Mouse (Mus musculus) forebrain, embryonic 12.5 days (tissue): ENCODE measurements around the gene C2cd6. TPM values are rescaled to one million over a fixed set of nuclear protein-coding genes. Genes with fewer than 3 reads are reported as not detected.

Source experiments
- ATAC-seq: fragments of 200-750 bp; cut with Nextera tagmentation; 2 replicates; pipeline ENCODE4 v1.8.0; 2017; ENCODE audit warnings: moderate TSS enrichment; ENCODE audit not compliant: low FRiP score
- H3K27ac ChIP-seq: fragments of 300-500 bp; sonication (generic); 2 replicates; pipeline ENCODE4 v1.5.1; 2016; ENCODE audit warnings: mild to moderate bottlenecking
- H3K27me3 ChIP-seq: fragments of 300-500 bp; sonication (generic); 2 replicates; pipeline ENCODE4 v1.6.1; 2016; ENCODE audit warnings: mild to moderate bottlenecking
- H3K36me3 ChIP-seq: fragments of 300-500 bp; sonication (generic); replicated peaks from 2 replicates; pipeline ENCODE4 v1.6.1; 2016; ENCODE audit warnings: mild to moderate bottlenecking
- H3K4me1 ChIP-seq: fragments of 300-500 bp; sonication (generic); 2 replicates; pipeline ENCODE4 v1.6.1; 2016
- H3K4me2 ChIP-seq: fragments of 300-500 bp; sonication (generic); 2 replicates; pipeline ENCODE4 v1.6.1; 2016; ENCODE audit warnings: mild to moderate bottlenecking, moderate library complexity
- H3K4me3 ChIP-seq: fragments of 300-500 bp; sonication (generic); replicated peaks from 2 replicates; pipeline ENCODE4 v1.5.1; 2016; ENCODE audit warnings: mild to moderate bottlenecking
- H3K9ac ChIP-seq: fragments of 300-500 bp; sonication (generic); 2 replicates; pipeline ENCODE4 v1.6.1; 2016; ENCODE audit warnings: mild to moderate bottlenecking
- H3K9me3 ChIP-seq: fragments of 300-500 bp; sonication (generic); 2 replicates; pipeline ENCODE4 v1.6.1; 2016
- WGBS: fragments of 180-500 bp; shearing (Covaris S2); methylation state at CpG from one replicate; pipeline ENCODE4 v1.1.7; 2016; 5-methylcytosine and 5-hydroxymethylcytosine counted together
- polyA plus RNA-seq: library from polyadenylated mRNA; unstranded; fragments of >200 nt; fragmentation: Nextera tagmentation; extraction: Ambion mirVana; gene quantifications from 2 replicates; pipeline ENCODE4 v1.2.1, GENCODE M21; 2016

The C2cd6 gene
- polyA plus RNA-seq = 0.11 TPM in 1 of 2 replicates, not detected in the other

DNA sequence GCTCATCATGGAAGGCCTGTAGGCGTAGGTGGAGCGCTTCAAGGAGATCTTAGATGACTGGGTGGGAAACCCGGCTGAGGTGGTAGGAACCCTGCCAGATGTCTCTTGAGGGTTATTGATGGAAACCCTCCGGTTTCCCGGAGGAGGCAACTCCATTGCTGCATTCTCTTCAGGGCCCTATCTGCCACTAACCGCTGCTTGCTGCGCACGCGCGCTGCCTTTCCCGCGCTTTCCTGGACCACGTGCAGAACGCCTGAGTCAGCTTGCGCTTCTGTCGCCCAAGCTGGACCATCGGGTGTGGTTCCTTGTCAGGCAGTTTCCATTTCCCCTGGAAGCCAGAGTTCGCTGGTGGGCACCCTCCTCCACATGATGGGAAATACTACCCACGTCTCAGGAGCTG is at the start of gene C2cd6:
TSS of gene C2cd6 (minus strand) at position 196 of the 400 bp plus-strand sequence.
- H3K4me1 ChIP-seq = no peaks in the 10 kb centered on the region
- H3K4me3 ChIP-seq = no peak within 1 kb of the TSS
- H3K27me3 ChIP-seq = no peaks in the 10 kb centered on the region
- no peak within 1 kb of the TSS for H3K27ac ChIP-seq
- H3K36me3 ChIP-seq = peaks cover 5% of the 10 kb centered on the region
- H3K9me3 ChIP-seq = no peaks in the 10 kb centered on the region
- WGBS = 98% methylated on average over 19 of the region's 19 CpGs
- no peak for ATAC-seq
- no peak within 1 kb of the TSS for H3K4me2 ChIP-seq
- no peak within 1 kb of the TSS for H3K9ac ChIP-seq

GRCm38 (mm10) chr1:59142809-59143208 is 48.1 kb upstream of the C2cd6 start:
- Histone ChIP-seq H3K4me3 (no peak overlapping the region), H3K4me2 (no peak overlapping the region), H3K9me3 (no peaks in the 10 kb centered on the region), H3K4me1 (no peaks in the 10 kb centered on the region), H3K27ac (no peak overlapping the region), H3K27me3 (no peaks in the 10 kb centered on the region), H3K9ac (no peak overlapping the region), H3K36me3 (no peaks in the 10 kb centered on the region)
- no peak for ATAC-seq

GRCm38 (mm10) chr1:59134419-59134818 is 39.7 kb upstream of the C2cd6 start:
- Histone ChIP-seq H3K36me3 (no peaks in the 10 kb centered on the region), H3K27me3 (no peaks in the 10 kb centered on the region), H3K4me2 (no peak overlapping the region), H3K27ac (no peak overlapping the region), H3K9ac (no peak overlapping the region), H3K9me3 (no peaks in the 10 kb centered on the region), H3K4me1 (no peaks in the 10 kb centered on the region), H3K4me3 (no peak overlapping the region)
- WGBS = 80% methylated on average over 5 of the region's 5 CpGs
- no peak for ATAC-seq

GRCm38 (mm10) chr1:59128879-59129278 is 34.2 kb upstream of the C2cd6 start:
- WGBS = 84% methylated on average over 7 of the region's 7 CpGs
- no peaks in the 10 kb centered on the region for H3K36me3 ChIP-seq
- no peak overlapping the region for H3K4me2 ChIP-seq
- H3K4me1 ChIP-seq = no peaks in the 10 kb centered on the region
- no peak for ATAC-seq
- no peak overlapping the region for H3K9ac ChIP-seq
- no peaks in the 10 kb centered on the region for H3K9me3 ChIP-seq
- H3K4me3 ChIP-seq = no peak overlapping the region
- H3K27me3 ChIP-seq = no peaks in the 10 kb centered on the region
- H3K27ac ChIP-seq = no peak overlapping the region

DNA sequence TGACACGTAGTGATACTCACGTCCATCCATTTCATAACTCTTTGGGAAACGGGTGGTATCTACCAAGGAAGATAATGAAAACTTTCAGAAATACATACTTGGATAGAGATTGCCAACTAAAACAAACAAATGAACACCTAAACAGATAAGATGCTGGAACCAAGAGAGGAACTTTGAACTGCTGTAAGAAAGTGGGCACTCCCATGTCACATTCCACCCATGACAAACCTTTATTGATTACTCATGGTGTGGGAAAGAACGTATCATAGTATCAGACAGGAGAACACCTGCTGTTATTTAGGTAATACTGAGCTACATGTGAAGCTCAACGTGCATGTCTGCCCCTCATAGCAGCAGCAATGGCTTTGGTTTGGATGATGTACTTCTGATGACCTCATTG is 30.9 kb upstream of the C2cd6 start:
- 79% methylated on average over 5 of the region's 5 CpGs for WGBS
- Histone ChIP-seq H3K9ac (no peak overlapping the region), H3K27ac (no peak overlapping the region), H3K36me3 (no peaks in the 10 kb centered on the region), H3K4me1 (0 out of 2 replicates have a peak, but pooled peaks cover under 1% of the 10 kb centered on the region), H3K4me2 (no peak overlapping the region), H3K9me3 (no peaks in the 10 kb centered on the region), H3K4me3 (no peak overlapping the region), H3K27me3 (no peaks in the 10 kb centered on the region)
- no peak for ATAC-seq

GRCm38 (mm10) chr1:59119720-59120457 is 25.2 kb upstream of the C2cd6 start, which contains the start of gene Tmem237:
TSS of gene Tmem237 (minus strand) at chr1:59120408.
- no peaks in the 10 kb centered on the region for H3K9me3 ChIP-seq
- ATAC-seq = peak; percentile 98
- peaks cover 10% of the 10 kb centered on the region; the same call in 1 of the 2 replicates for H3K4me1 ChIP-seq
- peak within 1 kb of the TSS; percentile 93 for H3K27ac ChIP-seq
- under 1% methylated on average over 74 of the region's 74 CpGs for WGBS
- peak within 1 kb of the TSS; percentile 80 for H3K9ac ChIP-seq
- H3K4me3 ChIP-seq = peak within 1 kb of the TSS; percentile 72
- H3K27me3 ChIP-seq = no peaks in the 10 kb centered on the region
- H3K36me3 ChIP-seq = peaks cover 8% of the 10 kb centered on the region; the same call in 1 of the 2 replicates
- H3K4me2 ChIP-seq = peak within 1 kb of the TSS; percentile 62

- ATAC-seq = no peak
- Histone ChIP-seq H3K9me3 (no peaks in the 10 kb centered on the region), H3K36me3 (peaks cover 62% of the 10 kb centered on the region), H3K27ac (no peak overlapping the region), H3K4me3 (no peak overlapping the region), H3K4me2 (no peak overlapping the region), H3K9ac (no peak overlapping the region), H3K27me3 (no peaks in the 10 kb centered on the region), H3K4me1 (no peaks in the 10 kb centered on the region)
- WGBS = 93% methylated on average over 8 of the region's 8 CpGs
Observed at GRCm38 (mm10) chr1:59110524-59110923, 15.8 kb upstream of the C2cd6 start.

- ATAC-seq = no peak
- Histone ChIP-seq H3K9me3 (no peaks in the 10 kb centered on the region), H3K4me3 (no peak overlapping the region), H3K27me3 (no peaks in the 10 kb centered on the region), H3K36me3 (peaks cover 40% of the 10 kb centered on the region), H3K9ac (no peak overlapping the region), H3K27ac (no peak overlapping the region), H3K4me1 (no peaks in the 10 kb centered on the region), H3K4me2 (no peak overlapping the region)
- 90% methylated on average over 6 of the region's 6 CpGs for WGBS
Observed at GRCm38 (mm10) chr1:59102071-59102470, 7.4 kb upstream of the C2cd6 start.

DNA sequence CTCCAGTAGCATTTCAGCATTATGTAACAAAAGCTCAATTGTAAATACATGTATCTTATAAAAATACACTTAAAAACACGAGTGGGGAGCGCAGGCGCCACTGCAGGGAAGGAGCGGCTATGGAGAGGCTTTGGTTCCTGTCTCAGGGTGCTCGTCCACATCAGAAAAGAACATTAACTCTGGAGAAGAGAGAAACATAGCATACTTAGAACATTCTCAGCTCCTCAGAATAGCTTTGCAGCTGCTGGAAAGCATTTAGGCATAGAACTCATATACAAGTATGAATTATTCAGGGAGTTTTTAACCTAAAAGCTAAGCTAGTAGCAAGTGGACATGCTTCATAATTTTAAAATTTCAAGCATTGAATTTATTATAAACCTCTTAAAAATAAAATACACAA is 6.3 kb upstream of the C2cd6 start:
- ATAC-seq = no peak
- no peak overlapping the region for H3K4me3 ChIP-seq
- H3K4me2 ChIP-seq = no peak overlapping the region
- H3K36me3 ChIP-seq = peaks cover 35% of the 10 kb centered on the region
- H3K4me1 ChIP-seq = no peaks in the 10 kb centered on the region
- H3K9me3 ChIP-seq = no peaks in the 10 kb centered on the region
- H3K27ac ChIP-seq = no peak overlapping the region
- H3K9ac ChIP-seq = no peak overlapping the region
- WGBS = 94% methylated on average over 5 of the region's 5 CpGs
- no peaks in the 10 kb centered on the region for H3K27me3 ChIP-seq

DNA sequence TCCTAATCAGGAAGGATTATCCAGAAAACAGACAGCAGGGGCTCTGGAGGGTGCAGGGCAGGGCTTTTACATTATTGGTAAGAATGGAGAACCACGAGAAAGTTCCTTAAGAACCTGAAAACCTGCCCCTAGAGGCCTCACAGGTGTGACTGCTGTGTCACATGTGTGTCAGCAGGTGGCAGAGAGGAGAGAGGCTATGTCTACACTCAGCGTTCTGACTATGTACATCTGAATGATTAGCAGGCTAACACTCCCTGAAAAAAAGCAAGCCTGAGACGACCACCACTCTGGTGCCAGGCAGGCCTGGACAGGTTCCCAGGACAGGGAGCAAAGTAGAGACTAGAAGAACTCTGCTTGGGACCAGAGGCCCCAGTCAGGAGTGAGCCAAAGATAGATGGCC is 23.8 kb downstream of the C2cd6 start:
- no peaks in the 10 kb centered on the region for H3K36me3 ChIP-seq
- no peak for ATAC-seq
- H3K4me3 ChIP-seq = no peak overlapping the region
- H3K27me3 ChIP-seq = no peaks in the 10 kb centered on the region
- no peak overlapping the region for H3K27ac ChIP-seq
- no peak overlapping the region for H3K9ac ChIP-seq
- H3K4me1 ChIP-seq = no peaks in the 10 kb centered on the region
- no peaks in the 10 kb centered on the region for H3K9me3 ChIP-seq
- 30% methylated on average over 3 of the region's 3 CpGs for WGBS
- H3K4me2 ChIP-seq = no peak overlapping the region

GRCm38 (mm10) chr1:59067976-59068375 is 26.7 kb downstream of the C2cd6 start:
- Histone ChIP-seq H3K4me1 (no peaks in the 10 kb centered on the region), H3K27me3 (no peaks in the 10 kb centered on the region), H3K27ac (no peak overlapping the region), H3K9me3 (no peaks in the 10 kb centered on the region), H3K36me3 (no peaks in the 10 kb centered on the region), H3K9ac (no peak overlapping the region), H3K4me2 (no peak overlapping the region), H3K4me3 (no peak overlapping the region)
- no peak for ATAC-seq
- 12% methylated on average over 3 of the region's 3 CpGs for WGBS

DNA sequence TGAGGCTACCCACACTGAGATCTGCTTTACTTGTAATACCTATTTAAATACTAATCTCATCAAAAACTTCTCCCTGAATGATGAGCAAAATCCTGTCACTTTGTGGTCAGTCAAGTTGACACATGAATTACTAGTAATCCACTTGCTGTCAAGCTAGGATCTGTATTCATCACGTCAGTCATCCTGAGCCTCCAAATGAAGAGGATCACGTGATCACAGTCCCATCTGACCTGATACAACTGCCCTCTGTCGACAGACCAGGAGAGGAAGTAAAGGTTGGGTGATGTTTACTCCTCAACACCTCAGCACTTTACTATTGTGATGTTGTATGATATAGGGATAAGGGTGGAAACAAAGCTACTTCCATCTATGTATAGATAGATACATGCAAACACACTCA is 31.0 kb downstream of the C2cd6 start:
- H3K4me2 ChIP-seq = no peak overlapping the region
- 67% methylated on average over 3 of the region's 3 CpGs for WGBS
- ATAC-seq = no peak
- no peak overlapping the region for H3K4me3 ChIP-seq
- H3K27ac ChIP-seq = no peak overlapping the region
- no peaks in the 10 kb centered on the region for H3K27me3 ChIP-seq
- H3K4me1 ChIP-seq = no peaks in the 10 kb centered on the region
- H3K9ac ChIP-seq = no peak overlapping the region
- H3K9me3 ChIP-seq = no peaks in the 10 kb centered on the region
- no peaks in the 10 kb centered on the region for H3K36me3 ChIP-seq

DNA sequence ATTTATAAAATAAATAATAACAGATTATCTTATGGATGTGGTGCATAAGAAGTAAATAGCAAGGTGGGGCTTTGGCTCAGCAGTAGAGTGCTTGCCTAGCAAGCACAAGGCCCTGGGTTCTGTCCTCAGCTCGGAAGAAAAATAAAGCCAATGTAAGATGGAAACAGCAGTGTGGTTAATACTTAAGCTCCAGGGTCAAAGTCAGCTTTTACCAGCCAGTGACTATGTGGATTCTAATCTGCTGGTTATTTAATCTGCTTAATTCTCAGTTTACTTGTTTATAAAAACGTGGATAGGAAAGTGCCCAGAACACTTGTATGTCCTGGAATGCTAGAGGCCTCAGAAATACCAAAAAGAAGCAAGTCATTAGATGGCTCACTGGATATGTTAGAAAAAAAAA is 37.7 kb downstream of the C2cd6 start:
- Histone ChIP-seq H3K27ac (no peak overlapping the region), H3K36me3 (no peaks in the 10 kb centered on the region), H3K4me1 (no peaks in the 10 kb centered on the region), H3K9ac (no peak overlapping the region), H3K4me2 (no peak overlapping the region), H3K9me3 (no peaks in the 10 kb centered on the region), H3K4me3 (no peak overlapping the region), H3K27me3 (no peaks in the 10 kb centered on the region)
- ATAC-seq = no peak
- WGBS = 65% methylated on average over 2 of the region's 2 CpGs
